Mouse (Mus musculus): ENCODE results near the gene Hspb8. TPM values are rescaled to one million over a fixed set of nuclear protein-coding genes. Genes with fewer than 3 reads are reported as not detected.

Gene Hspb8
- 4.8 and 8.0 TPM in 2 replicates for polyA plus RNA-seq (2015; fragmentation: Nextera tagmentation; extraction: Ambion mirVana)

GRCm38 (mm10) chr5:116422699-116423201 is at the start of gene Hspb8:
TSS of gene Hspb8 (minus strand) at chr5:116422864.
- peaks cover 27% of the 10 kb centered on the region for H3K4me1 ChIP-seq
- 0 out of 2 replicates have a peak, but pooled peaks cover 4% of the 10 kb centered on the region for H3K27me3 ChIP-seq
- WGBS = 0% methylated on average over 18 of the region's 20 CpGs
- peak within 1 kb of the TSS; percentile 75 for H3K4me2 ChIP-seq
- H3K9me3 ChIP-seq (replicated peaks) = no peaks in the 10 kb centered on the region
- peak within 1 kb of the TSS; percentile 46 for H3K9ac ChIP-seq
- peak within 1 kb of the TSS; percentile 41 for H3K4me3 ChIP-seq (replicated peaks)
- H3K27ac ChIP-seq = peak within 1 kb of the TSS; percentile 54
- H3K36me3 ChIP-seq = no peaks in the 10 kb centered on the region
- ATAC-seq (replicated peaks; ENCODE audit: low FRiP score) = peak; percentile 85

- H3K4me3 ChIP-seq (replicated peaks) = no peak overlapping the region
- ATAC-seq (replicated peaks; ENCODE audit: low FRiP score) = no peak
These were observed 38.8 kb upstream of the Hspb8 start for GRCm38 (mm10) chr5:116461354-116462042.

GRCm38 (mm10) chr5:116459970-116460369 is 37.3 kb upstream of the Hspb8 start:
- no peak for ATAC-seq (replicated peaks; ENCODE audit: low FRiP score)
- Histone ChIP-seq H3K4me1 (no peaks in the 10 kb centered on the region), H3K4me2 (no peak overlapping the region), H3K27me3 (0 out of 2 replicates have a peak, but pooled peaks cover 7% of the 10 kb centered on the region), H3K36me3 (no peaks in the 10 kb centered on the region), H3K9ac (no peak overlapping the region), H3K9me3 (replicated peaks) (no peaks in the 10 kb centered on the region), H3K27ac (no peak overlapping the region), H3K4me3 (replicated peaks) (no peak overlapping the region)
- WGBS = 82% methylated on average over 2 of the region's 2 CpGs

More at GRCm38 (mm10) chr5:116461354-116462042, 38.8 kb upstream of the Hspb8 start:
- no peaks in the 10 kb centered on the region for H3K36me3 ChIP-seq
- no peaks in the 10 kb centered on the region for H3K4me1 ChIP-seq
- 45% methylated on average over 11 of the region's 11 CpGs for WGBS
- 0 out of 2 replicates have a peak, but pooled peaks cover 6% of the 10 kb centered on the region for H3K9me3 ChIP-seq (replicated peaks)
- no peak overlapping the region for H3K27ac ChIP-seq
- no peak overlapping the region for H3K4me2 ChIP-seq
- no peaks in the 10 kb centered on the region for H3K27me3 ChIP-seq
- H3K9ac ChIP-seq = no peak overlapping the region

- Histone ChIP-seq H3K4me3 (replicated peaks) (no peak overlapping the region), H3K4me1 (peaks cover 4% of the 10 kb centered on the region; the same call in 1 of the 2 replicates), H3K4me2 (no peak overlapping the region), H3K9ac (no peak overlapping the region), H3K9me3 (replicated peaks) (no peaks in the 10 kb centered on the region), H3K36me3 (no peaks in the 10 kb centered on the region), H3K27me3 (0 out of 2 replicates have a peak, but pooled peaks cover 7% of the 10 kb centered on the region), H3K27ac (no peak overlapping the region)
- WGBS = 85% methylated on average over 7 of the region's 7 CpGs
- ATAC-seq (replicated peaks; ENCODE audit: low FRiP score) = no peak
These were observed 35.1 kb upstream of the Hspb8 start for GRCm38 (mm10) chr5:116457791-116458190.

GRCm38 (mm10) chr5:116456796-116457515 is 34.3 kb upstream of the Hspb8 start:
- no peaks in the 10 kb centered on the region for H3K9me3 ChIP-seq (replicated peaks)
- H3K4me2 ChIP-seq = peak overlapping the region; percentile 44
- H3K4me3 ChIP-seq (replicated peaks) = peak overlapping the region; percentile 24; the same call in 1 of the 2 replicates
- no peak overlapping the region for H3K27ac ChIP-seq
- ATAC-seq (replicated peaks; ENCODE audit: low FRiP score) = no peak
- 0 out of 2 replicates have a peak, but pooled peaks cover 7% of the 10 kb centered on the region for H3K27me3 ChIP-seq
- H3K9ac ChIP-seq = no peak overlapping the region
- H3K4me1 ChIP-seq = peaks cover 4% of the 10 kb centered on the region; the same call in 1 of the 2 replicates
- WGBS = 42% methylated on average over 10 of the region's 10 CpGs
- no peaks in the 10 kb centered on the region for H3K36me3 ChIP-seq

- no peak overlapping the region for H3K27ac ChIP-seq
- 0 out of 2 replicates have a peak, but pooled peaks cover 10% of the 10 kb centered on the region for H3K27me3 ChIP-seq
- no peak overlapping the region for H3K9ac ChIP-seq
- WGBS = 1% methylated on average over 27 of the region's 27 CpGs
- peak overlapping the region; percentile 35 for H3K4me3 ChIP-seq (replicated peaks)
- H3K4me1 ChIP-seq = peaks cover 14% of the 10 kb centered on the region
- ATAC-seq (replicated peaks; ENCODE audit: low FRiP score) = peak; percentile 58; the same call in 1 of the 2 replicates
- no peaks in the 10 kb centered on the region for H3K9me3 ChIP-seq (replicated peaks)
- peak overlapping the region; percentile 63 for H3K4me2 ChIP-seq
- no peaks in the 10 kb centered on the region for H3K36me3 ChIP-seq
These were observed 30.8 kb upstream of the Hspb8 start for GRCm38 (mm10) chr5:116453401-116453851.

- no peaks in the 10 kb centered on the region for H3K36me3 ChIP-seq
- no peak for ATAC-seq (replicated peaks; ENCODE audit: low FRiP score)
- WGBS = 67% methylated on average over 8 of the region's 8 CpGs
- no peaks in the 10 kb centered on the region for H3K9me3 ChIP-seq (replicated peaks)
- no peak overlapping the region for H3K4me2 ChIP-seq
- H3K27me3 ChIP-seq = peaks cover 22% of the 10 kb centered on the region; the same call in 1 of the 2 replicates
- H3K27ac ChIP-seq = no peak overlapping the region
- peaks cover 29% of the 10 kb centered on the region for H3K4me1 ChIP-seq
- no peak overlapping the region for H3K9ac ChIP-seq
- no peak overlapping the region for H3K4me3 ChIP-seq (replicated peaks)
These were observed 28.2 kb upstream of the Hspb8 start for GRCm38 (mm10) chr5:116450901-116451300.

GRCm38 (mm10) chr5:116449522-116450225 is 27.0 kb upstream of the Hspb8 start:
- ATAC-seq (replicated peaks; ENCODE audit: low FRiP score) = no peak; the same call in 1 of the 2 replicates
- whole genome bisulfite sequencing = 49% methylated on average over 8 of the region's 8 CpGs
- H3K9me3 ChIP-seq (replicated peaks) = no peaks in the 10 kb centered on the region
- H3K27me3 ChIP-seq = peaks cover 20% of the 10 kb centered on the region
- no peaks in the 10 kb centered on the region for H3K36me3 ChIP-seq
- no peak overlapping the region for H3K4me2 ChIP-seq
- H3K27ac ChIP-seq = no peak overlapping the region
- no peak overlapping the region for H3K4me3 ChIP-seq (replicated peaks)
- no peak overlapping the region for H3K9ac ChIP-seq
- H3K4me1 ChIP-seq = peaks cover 29% of the 10 kb centered on the region

GRCm38 (mm10) chr5:116448409-116449191 is 25.9 kb upstream of the Hspb8 start:
- H3K4me3 ChIP-seq (replicated peaks) = 0 out of 2 replicates have a peak overlapping the region, but pooled peaks have one; percentile 11
- H3K9ac ChIP-seq = no peak overlapping the region
- peaks cover 29% of the 10 kb centered on the region for H3K4me1 ChIP-seq
- peaks cover 26% of the 10 kb centered on the region for H3K27me3 ChIP-seq
- H3K27ac ChIP-seq = 0 out of 2 replicates have a peak overlapping the region, but pooled peaks have one; percentile 48
- H3K9me3 ChIP-seq (replicated peaks) = no peaks in the 10 kb centered on the region
- 4% methylated on average over 10 of the region's 11 CpGs for WGBS
- ATAC-seq (replicated peaks; ENCODE audit: low FRiP score) = no peak
- peak overlapping the region; percentile 42 for H3K4me2 ChIP-seq
- no peaks in the 10 kb centered on the region for H3K36me3 ChIP-seq

GRCm38 (mm10) chr5:116447821-116448350 is 25.2 kb upstream of the Hspb8 start:
- H3K4me2 ChIP-seq = peak overlapping the region; percentile 42
- no peaks in the 10 kb centered on the region for H3K36me3 ChIP-seq
- 34% methylated on average over 11 of the region's 11 CpGs for WGBS
- H3K4me1 ChIP-seq = peaks cover 25% of the 10 kb centered on the region
- H3K27me3 ChIP-seq = peaks cover 32% of the 10 kb centered on the region
- H3K9me3 ChIP-seq (replicated peaks) = no peaks in the 10 kb centered on the region
- no peak overlapping the region; the same call in 1 of the 2 replicates for H3K27ac ChIP-seq
- H3K4me3 ChIP-seq (replicated peaks) = peak overlapping the region; percentile 11; the same call in 1 of the 2 replicates
- no peak for ATAC-seq (replicated peaks; ENCODE audit: low FRiP score)
- no peak overlapping the region for H3K9ac ChIP-seq

Data from kidney, embryonic 15.5 days (tissue).